Mouse (Mus musculus) intestine, postnatal 0 days (tissue): Measurements from ENCODE around the gene Schip1. TPM values are rescaled to one million over a fixed set of nuclear protein-coding genes. Genes with fewer than 3 reads are reported as not detected.

ENCODE experiments used
- ATAC-seq: fragments of 200-750 bp; cut with Nextera tagmentation; 2 replicates; pipeline ENCODE4 v1.8.0; 2017; ENCODE audit warnings: mild to moderate bottlenecking, moderate TSS enrichment, moderate library complexity
- H3K27ac ChIP-seq: fragments of 300-500 bp; sonication (generic); 2 replicates; pipeline ENCODE4 v1.5.1; 2014; ENCODE audit warnings: mild to moderate bottlenecking, low read depth, low read length, moderate library complexity
- H3K27me3 ChIP-seq: fragments of 300-500 bp; sonication (generic); replicated peaks from 2 replicates; pipeline ENCODE4 v1.6.1; 2014; ENCODE audit warnings: low read length, mixed read lengths; ENCODE audit not compliant: control insufficient read depth, insufficient read depth
- H3K36me3 ChIP-seq: fragments of 300-500 bp; sonication (generic); 2 replicates; pipeline ENCODE4 v1.6.1; 2014; ENCODE audit warnings: mild to moderate bottlenecking, moderate library complexity; ENCODE audit not compliant: control insufficient read depth, insufficient read depth
- H3K4me1 ChIP-seq: fragments of 300-500 bp; sonication (generic); replicated peaks from 2 replicates; pipeline ENCODE4 v1.6.1; 2014; ENCODE audit warnings: antibody characterized with exemption, low read length, mixed read lengths; ENCODE audit not compliant: control insufficient read depth, insufficient read depth
- H3K4me2 ChIP-seq: fragments of 300-500 bp; sonication (generic); replicated peaks from 2 replicates; pipeline ENCODE4 v1.6.1; 2014; ENCODE audit warnings: low read depth, mild to moderate bottlenecking, moderate library complexity
- H3K4me3 ChIP-seq: fragments of 300-500 bp; sonication (generic); 2 replicates; pipeline ENCODE4 v1.5.1; 2014; ENCODE audit warnings: low read depth, low read length
- H3K9ac ChIP-seq: fragments of 300-500 bp; sonication (generic); 2 replicates; pipeline ENCODE4 v1.6.1; 2014; ENCODE audit warnings: mild to moderate bottlenecking, low read depth, low read length
- H3K9me3 ChIP-seq: fragments of 300-500 bp; sonication (generic); 2 replicates; pipeline ENCODE4 v1.6.1; 2016; ENCODE audit warnings: mixed run types; ENCODE audit not compliant: control insufficient read depth
- CTCF ChIP-seq: sonication (generic); IDR thresholded peaks from 2 replicates; pipeline ENCODE4 v1.5.1; 2016; ENCODE audit warnings: low read depth, mild to moderate bottlenecking, control low read depth, antibody characterized with exemption, moderate library complexity
- WGBS: fragments of 180-500 bp; shearing (Covaris S2); extraction: QIAGEN DNeasy Blood & Tissue Kit; methylation state at CpG from one replicate; pipeline ENCODE4 v1.1.7; 2014; 5-methylcytosine and 5-hydroxymethylcytosine counted together
- polyA plus RNA-seq: library from polyadenylated mRNA; unstranded; fragments of >200 nt; fragmentation: Nextera tagmentation; extraction: Ambion mirVana; gene quantifications from 2 replicates; pipeline ENCODE4 v1.2.1, GENCODE M21; 2015

The Schip1 gene
- polyA plus RNA-seq, 1 experiment from 2014 or later = 24.2 TPM

GRCm38 (mm10) chr3:68593073-68593867, 528.7 kb downstream of the Schip1 start:
- H3K27me3 ChIP-seq = no peaks in the 10 kb centered on the region
- H3K4me1 ChIP-seq = peaks cover 3% of the 10 kb centered on the region; the same call in 1 of the 2 replicates
- no peaks in the 10 kb centered on the region for H3K36me3 ChIP-seq
- peak overlapping the region; percentile 47 for H3K4me2 ChIP-seq
- TF ChIP-seq CTCF = no peak
- no peak for ATAC-seq
- 43% methylated on average over 12 of the region's 12 CpGs for WGBS
- H3K9me3 ChIP-seq = no peaks in the 10 kb centered on the region
- H3K9ac ChIP-seq = no peak overlapping the region
- H3K4me3 ChIP-seq = no peak overlapping the region
- H3K27ac ChIP-seq = peak overlapping the region; percentile 46

GRCm38 (mm10) chr3:68595316-68595925, 530.8 kb downstream of the Schip1 start:
- H3K27me3 ChIP-seq = no peaks in the 10 kb centered on the region
- H3K4me3 ChIP-seq = no peak overlapping the region
- H3K4me2 ChIP-seq = no peak overlapping the region
- H3K9ac ChIP-seq = no peak overlapping the region
- no peaks in the 10 kb centered on the region for H3K36me3 ChIP-seq
- no peaks in the 10 kb centered on the region for H3K9me3 ChIP-seq
- no peak for TF ChIP-seq CTCF
- H3K4me1 ChIP-seq = peaks cover 3% of the 10 kb centered on the region; the same call in 1 of the 2 replicates
- no peak for ATAC-seq
- H3K27ac ChIP-seq = no peak overlapping the region
- 43% methylated on average over 10 of the region's 10 CpGs for WGBS

DNA sequence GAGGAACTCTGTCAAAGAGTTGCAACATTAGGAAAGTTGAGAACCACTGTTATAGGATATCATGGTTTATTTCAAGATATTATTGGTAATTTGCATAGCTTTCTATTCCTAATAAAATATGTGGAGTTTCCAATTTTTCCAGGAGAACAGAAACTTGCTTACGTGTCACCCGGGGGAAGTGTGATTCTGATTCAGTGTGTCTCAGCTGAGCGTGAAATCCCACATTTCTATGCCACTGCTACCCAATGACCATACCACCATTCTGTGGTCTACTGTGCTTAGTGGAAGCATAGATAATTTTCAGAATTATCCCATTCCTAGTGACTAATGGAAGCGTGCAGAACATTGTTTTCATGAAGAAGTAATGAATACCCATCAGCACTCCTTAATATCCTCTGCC, 532.3 kb downstream of the Schip1 start:
- TF ChIP-seq CTCF = no peak
- ATAC-seq = no peak

GRCm38 (mm10) chr3:68602891-68603290, 538.3 kb downstream of the Schip1 start:
- no peak for TF ChIP-seq CTCF
- Histone ChIP-seq H3K36me3 (no peaks in the 10 kb centered on the region), H3K27ac (no peak overlapping the region), H3K9ac (no peak overlapping the region), H3K4me3 (no peak overlapping the region), H3K27me3 (no peaks in the 10 kb centered on the region), H3K9me3 (no peaks in the 10 kb centered on the region), H3K4me2 (no peak overlapping the region), H3K4me1 (0 out of 2 replicates have a peak, but pooled peaks cover 3% of the 10 kb centered on the region)
- ATAC-seq = no peak
- WGBS = 75% methylated on average over 9 of the region's 9 CpGs

More for the DNA sequence above, 532.3 kb downstream of the Schip1 start:
- Histone ChIP-seq H3K4me1 (peaks cover 6% of the 10 kb centered on the region; the same call in 1 of the 2 replicates), H3K4me3 (no peak overlapping the region), H3K4me2 (no peak overlapping the region), H3K36me3 (no peaks in the 10 kb centered on the region), H3K27ac (no peak overlapping the region), H3K27me3 (no peaks in the 10 kb centered on the region), H3K9me3 (no peaks in the 10 kb centered on the region), H3K9ac (no peak overlapping the region)
- WGBS = 94% methylated on average over 4 of the region's 4 CpGs

- TF ChIP-seq CTCF = no peak
- no peaks in the 10 kb centered on the region for H3K9me3 ChIP-seq
Measured at GRCm38 (mm10) chr3:68604467-68604866, 539.9 kb downstream of the Schip1 start.

GRCm38 (mm10) chr3:68604962-68605361, 540.4 kb downstream of the Schip1 start:
- Histone ChIP-seq H3K9ac (no peak overlapping the region), H3K27ac (no peak overlapping the region), H3K27me3 (no peaks in the 10 kb centered on the region), H3K4me2 (no peak overlapping the region), H3K4me1 (0 out of 2 replicates have a peak, but pooled peaks cover 3% of the 10 kb centered on the region), H3K36me3 (no peaks in the 10 kb centered on the region), H3K4me3 (no peak overlapping the region), H3K9me3 (no peaks in the 10 kb centered on the region)
- 80% methylated on average over 10 of the region's 10 CpGs for WGBS
- no peak for ATAC-seq
- no peak for TF ChIP-seq CTCF

More at GRCm38 (mm10) chr3:68604467-68604866, 539.9 kb downstream of the Schip1 start:
- no peak overlapping the region for H3K4me3 ChIP-seq
- no peak for ATAC-seq
- no peaks in the 10 kb centered on the region for H3K27me3 ChIP-seq
- 0 out of 2 replicates have a peak, but pooled peaks cover 3% of the 10 kb centered on the region for H3K4me1 ChIP-seq
- H3K27ac ChIP-seq = no peak overlapping the region
- no peaks in the 10 kb centered on the region for H3K36me3 ChIP-seq
- WGBS = 77% methylated on average over 10 of the region's 10 CpGs
- no peak overlapping the region for H3K9ac ChIP-seq
- no peak overlapping the region for H3K4me2 ChIP-seq
